Mouse (Mus musculus) lung, postnatal 25 days (tissue): ENCODE measurements at regions not wholly inside any gene's neighbourhood (a gene's known extent, or its start where the extent isn't known, plus 50 kb on each side); places are given as distances from the start of the nearest gene placed in this dataset.

ENCODE experiments used
- DNase-seq: peaks from one replicate; pipeline ENCODE4 v3.0.0; 2022; ENCODE audit warnings: low spot score

- no peak for DNase-seq
Observed at GRCm38 (mm10) chr9:50138341-50138978, 206.3 kb downstream of the Rpl10-ps3 start.

GRCm38 (mm10) chr9:50136636-50136985 is 208.2 kb downstream of the Rpl10-ps3 start:
- DNase-seq: no peak

GRCm38 (mm10) chr9:50135939-50136635 is 208.7 kb downstream of the Rpl10-ps3 start:
- DNase-seq: no peak

GRCm38 (mm10) chr9:50124241-50124640 is 220.5 kb downstream of the Rpl10-ps3 start:
- DNase-seq: no peak

GRCm38 (mm10) chr9:50120820-50121599 is 223.8 kb downstream of the Rpl10-ps3 start:
- DNase-seq: no peak

GRCm38 (mm10) chr9:50119412-50119811 is 225.4 kb downstream of the Rpl10-ps3 start:
- DNase-seq: no peak

GRCm38 (mm10) chr9:50118578-50118977 is 226.2 kb downstream of the Rpl10-ps3 start:
- no peak for DNase-seq

GRCm38 (mm10) chr9:50106551-50106950 is 238.2 kb downstream of the Rpl10-ps3 start:
- no peak for DNase-seq

- DNase-seq: no peak
Observed at GRCm38 (mm10) chr9:50102766-50103165, 242.0 kb downstream of the Rpl10-ps3 start.

GRCm38 (mm10) chr9:50101061-50101460 is 243.7 kb downstream of the Rpl10-ps3 start:
- DNase-seq: no peak

GRCm38 (mm10) chr9:50090968-50091367 is 253.8 kb downstream of the Rpl10-ps3 start:
- no peak for DNase-seq

- no peak for DNase-seq
Observed at GRCm38 (mm10) chr9:50089916-50090315, 254.9 kb downstream of the Rpl10-ps3 start.

- no peak for DNase-seq
Observed at GRCm38 (mm10) chr9:50080205-50080604, 264.6 kb downstream of the Rpl10-ps3 start.

GRCm38 (mm10) chr9:50068576-50068975 is 269.9 kb upstream of the Ncam1 start:
- DNase-seq: no peak

- no peak for DNase-seq
Observed at GRCm38 (mm10) chr9:50067729-50068225, 269.1 kb upstream of the Ncam1 start.

- no peak for DNase-seq
Observed at GRCm38 (mm10) chr9:50064505-50065229, 265.9 kb upstream of the Ncam1 start.

- no peak for DNase-seq
Observed at GRCm38 (mm10) chr9:50038231-50038630, 239.5 kb upstream of the Ncam1 start.

- no peak for DNase-seq
Observed at GRCm38 (mm10) chr9:50032322-50033158, 233.8 kb upstream of the Ncam1 start.

GRCm38 (mm10) chr9:50031318-50031717 is 232.6 kb upstream of the Ncam1 start:
- no peak for DNase-seq

- DNase-seq: no peak
Observed at GRCm38 (mm10) chr9:50029030-50029429, 230.3 kb upstream of the Ncam1 start.

GRCm38 (mm10) chr9:50028573-50028972 is 229.8 kb upstream of the Ncam1 start:
- no peak for DNase-seq
